Mouse (Mus musculus) heart, embryonic 11.5 days (tissue): Measurements from ENCODE around the gene Thsd4. TPM values are rescaled to one million over a fixed set of nuclear protein-coding genes. Genes with fewer than 3 reads are reported as not detected.

Source experiments
- ATAC-seq: fragments of 200-750 bp; cut with Nextera tagmentation; replicated peaks from 2 replicates; pipeline ENCODE4 v1.8.0; 2017; ENCODE audit warnings: moderate library complexity; ENCODE audit not compliant: insufficient number of reproducible peaks, low FRiP score, low TSS enrichment
- H3K27ac ChIP-seq: fragments of 300-500 bp; sonication (generic); 2 replicates; pipeline ENCODE4 v1.5.1; 2014; ENCODE audit warnings: mild to moderate bottlenecking, low read depth, low read length
- H3K27me3 ChIP-seq: fragments of 300-500 bp; sonication (generic); 2 replicates; pipeline ENCODE4 v1.6.1; 2014; ENCODE audit warnings: mild to moderate bottlenecking, low read length, mixed read lengths; ENCODE audit not compliant: control insufficient read depth, insufficient read depth
- H3K36me3 ChIP-seq: fragments of 300-500 bp; sonication (generic); 2 replicates; pipeline ENCODE4 v1.6.1; 2014; ENCODE audit warnings: mild to moderate bottlenecking, low read length, moderate library complexity, mixed read lengths; ENCODE audit not compliant: control insufficient read depth, insufficient read depth
- H3K4me1 ChIP-seq: fragments of 300-500 bp; sonication (generic); 2 replicates; pipeline ENCODE4 v1.6.1; 2014; ENCODE audit warnings: low read length; ENCODE audit not compliant: control insufficient read depth, insufficient read depth
- H3K4me2 ChIP-seq: fragments of 300-500 bp; sonication (generic); 2 replicates; pipeline ENCODE4 v1.6.1; 2014; ENCODE audit warnings: mild to moderate bottlenecking, moderate library complexity
- H3K4me3 ChIP-seq: fragments of 300-500 bp; sonication (generic); 2 replicates; pipeline ENCODE4 v1.5.1; 2014; ENCODE audit warnings: low read depth, low read length
- H3K9ac ChIP-seq: fragments of 300-500 bp; sonication (generic); 2 replicates; pipeline ENCODE4 v1.6.1; 2014; ENCODE audit warnings: mild to moderate bottlenecking, low read depth, low read length, moderate library complexity
- H3K9me3 ChIP-seq: fragments of 300-500 bp; sonication (generic); replicated peaks from 2 replicates; pipeline ENCODE4 v1.6.1; 2016; ENCODE audit warnings: low read length; ENCODE audit not compliant: control insufficient read depth
- WGBS: fragments of 180-500 bp; shearing (Covaris S2); extraction: QIAGEN DNeasy Blood & Tissue Kit; methylation state at CpG from one replicate; pipeline ENCODE4 v1.1.7; 2014; ENCODE audit not compliant: insufficient replicate concordance; 5-methylcytosine and 5-hydroxymethylcytosine counted together
- polyA plus RNA-seq: library from polyadenylated mRNA; unstranded; fragments of >200 nt; fragmentation: Nextera tagmentation; extraction: Ambion mirVana; gene quantifications from 2 replicates; pipeline ENCODE4 v1.2.1, GENCODE M21; 2014

The Thsd4 gene
- polyA plus RNA-seq, 1 experiment from 2014 or later = 14.6 TPM

DNA sequence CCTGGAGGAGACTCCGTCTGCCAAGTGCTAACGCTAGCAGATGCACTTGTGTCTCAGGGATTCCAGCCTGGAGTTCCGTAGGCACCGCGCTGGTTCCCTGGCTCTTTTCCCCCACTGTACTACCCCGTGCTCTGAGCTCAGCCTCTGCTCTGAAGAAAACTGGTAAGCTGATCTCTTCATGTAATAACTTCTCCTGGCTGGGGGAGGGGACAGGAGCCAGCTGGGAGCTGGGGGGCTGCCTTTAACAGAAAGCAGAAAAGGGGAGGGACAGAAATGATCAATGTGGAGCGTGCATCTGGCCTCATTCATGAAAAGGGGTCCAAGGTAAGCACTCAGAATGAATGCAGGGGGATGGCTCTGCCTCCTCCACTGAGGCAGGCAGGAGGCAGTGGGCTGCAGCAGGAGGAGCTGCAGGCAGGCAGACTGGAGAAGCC lies 380.7 kb downstream of the Thsd4 start:
- H3K4me1 ChIP-seq = 0 out of 2 replicates have a peak, but pooled peaks cover 7% of the 10 kb centered on the region
- no peak for ATAC-seq
- no peaks in the 10 kb centered on the region for H3K27me3 ChIP-seq
- H3K36me3 ChIP-seq = no peaks in the 10 kb centered on the region
- H3K4me3 ChIP-seq = no peak overlapping the region
- H3K9ac ChIP-seq = no peak overlapping the region
- no peak overlapping the region for H3K27ac ChIP-seq
- no peaks in the 10 kb centered on the region for H3K9me3 ChIP-seq
- H3K4me2 ChIP-seq = no peak overlapping the region
- WGBS = 56% methylated on average over 7 of the region's 7 CpGs

DNA sequence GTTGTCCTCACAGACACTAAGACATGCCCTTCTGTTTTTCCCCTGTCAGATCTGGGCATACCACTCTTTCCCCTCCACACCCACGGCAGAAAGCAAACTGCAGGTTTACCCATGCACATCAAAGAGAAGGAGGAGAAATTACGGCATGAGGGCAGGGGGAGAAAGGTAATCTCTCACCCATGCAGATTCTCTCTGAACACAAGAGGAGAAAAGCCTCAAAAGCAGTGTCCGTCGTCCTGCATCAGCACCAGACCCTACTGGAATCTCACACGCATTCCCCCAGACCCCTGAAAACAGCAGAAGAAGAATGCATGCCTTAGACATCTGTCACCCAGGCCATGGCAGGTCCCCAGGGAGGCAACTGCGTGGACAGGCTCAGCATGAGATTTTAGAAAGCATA lies 381.4 kb downstream of the Thsd4 start:
- H3K9me3 ChIP-seq = no peaks in the 10 kb centered on the region
- H3K4me3 ChIP-seq = no peak overlapping the region
- ATAC-seq = no peak
- 52% methylated on average over 6 of the region's 6 CpGs for WGBS
- no peak overlapping the region for H3K4me2 ChIP-seq
- no peaks in the 10 kb centered on the region for H3K27me3 ChIP-seq
- H3K9ac ChIP-seq = no peak overlapping the region
- no peak overlapping the region for H3K27ac ChIP-seq
- H3K4me1 ChIP-seq = 0 out of 2 replicates have a peak, but pooled peaks cover 7% of the 10 kb centered on the region
- no peaks in the 10 kb centered on the region for H3K36me3 ChIP-seq

DNA sequence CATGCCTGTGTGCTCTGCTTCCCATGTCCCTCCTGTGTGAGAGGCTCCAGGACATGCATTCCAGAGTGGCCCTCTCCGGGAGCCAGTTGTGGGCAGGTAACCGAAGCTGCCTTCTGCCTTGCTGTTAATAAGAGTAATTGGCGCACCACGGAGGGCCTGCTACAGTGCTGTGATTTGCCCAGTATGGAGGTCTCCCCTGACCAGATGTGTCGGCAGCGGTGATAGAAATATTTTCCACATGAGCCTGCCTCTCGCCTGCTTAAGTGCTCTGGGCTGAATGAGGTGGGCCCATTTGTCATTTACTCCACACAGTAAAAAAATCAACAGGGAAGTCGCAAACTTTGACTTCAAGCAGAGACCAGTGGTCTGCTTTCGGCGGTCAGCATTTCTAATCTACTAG lies 382.4 kb downstream of the Thsd4 start:
- 0 out of 2 replicates have a peak, but pooled peaks cover 7% of the 10 kb centered on the region for H3K4me1 ChIP-seq
- H3K27ac ChIP-seq = no peak overlapping the region
- H3K9ac ChIP-seq = no peak overlapping the region
- no peak overlapping the region for H3K4me3 ChIP-seq
- H3K4me2 ChIP-seq = no peak overlapping the region
- no peak for ATAC-seq
- no peaks in the 10 kb centered on the region for H3K27me3 ChIP-seq
- no peaks in the 10 kb centered on the region for H3K36me3 ChIP-seq
- 61% methylated on average over 10 of the region's 10 CpGs for WGBS
- no peaks in the 10 kb centered on the region for H3K9me3 ChIP-seq

DNA sequence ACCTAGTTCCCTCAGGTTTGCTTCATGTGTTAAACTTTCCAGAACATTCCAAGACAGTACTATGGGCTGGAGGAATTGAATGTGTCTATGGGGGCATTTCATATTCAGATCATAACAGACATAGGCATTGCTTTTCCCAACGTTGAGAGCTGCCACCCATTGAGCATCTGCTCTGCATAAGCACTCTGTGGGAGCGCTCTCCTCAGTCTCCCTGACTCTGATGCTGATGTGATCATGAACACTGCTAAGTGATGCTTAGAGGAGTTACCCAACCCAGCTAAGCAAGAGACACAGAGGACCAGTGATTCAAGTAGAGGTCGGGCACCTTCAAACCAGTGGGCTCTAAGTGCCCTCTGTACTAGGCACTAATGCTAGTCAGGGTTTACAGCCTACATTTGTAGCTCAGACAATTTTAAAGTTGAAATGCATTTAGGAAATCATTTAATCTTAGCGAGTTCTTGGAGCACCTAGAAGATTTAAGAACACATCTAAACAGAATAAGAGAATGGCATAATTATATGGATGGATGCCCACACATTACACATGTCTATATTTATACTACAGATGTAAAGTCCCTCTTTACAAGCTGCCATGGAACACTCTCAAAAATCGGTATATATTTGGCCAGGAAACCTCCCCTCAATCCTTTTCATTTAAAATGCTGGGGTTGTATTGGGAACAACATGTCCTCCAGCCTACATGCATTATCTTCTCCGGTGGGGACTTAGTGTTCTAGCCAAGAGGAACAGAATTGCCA lies 392.4 kb downstream of the Thsd4 start:
- Histone ChIP-seq H3K4me2 (no peak overlapping the region), H3K36me3 (no peaks in the 10 kb centered on the region), H3K4me3 (no peak overlapping the region), H3K9me3 (no peaks in the 10 kb centered on the region), H3K27me3 (no peaks in the 10 kb centered on the region), H3K27ac (no peak overlapping the region), H3K9ac (no peak overlapping the region), H3K4me1 (no peaks in the 10 kb centered on the region)
- ATAC-seq = no peak
- WGBS = 72% methylated on average over 6 of the region's 6 CpGs

DNA sequence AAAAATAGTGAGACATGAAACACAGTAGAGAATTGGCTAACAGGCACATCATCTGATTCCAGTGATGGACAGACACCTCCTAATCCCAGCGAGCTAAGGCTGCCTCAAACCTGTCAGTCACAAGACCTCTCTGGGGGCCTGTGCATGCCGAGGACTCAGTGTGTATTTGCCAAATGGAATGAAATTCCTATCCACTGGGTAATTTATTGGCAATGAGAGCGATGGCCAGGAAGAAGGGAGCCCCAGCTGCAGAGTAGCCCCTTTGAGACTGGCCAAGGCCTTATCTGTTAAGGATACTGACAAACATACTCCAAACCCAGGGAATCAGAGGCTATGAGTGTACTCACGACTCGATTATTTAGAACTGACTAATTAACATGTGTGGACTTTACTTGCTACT lies 394.9 kb downstream of the Thsd4 start:
- Histone ChIP-seq H3K4me1 (no peaks in the 10 kb centered on the region), H3K27me3 (no peaks in the 10 kb centered on the region), H3K4me3 (no peak overlapping the region), H3K4me2 (no peak overlapping the region), H3K9ac (no peak overlapping the region), H3K9me3 (no peaks in the 10 kb centered on the region), H3K36me3 (no peaks in the 10 kb centered on the region), H3K27ac (no peak overlapping the region)
- ATAC-seq = no peak
- 67% methylated on average over 5 of the region's 5 CpGs for WGBS

DNA sequence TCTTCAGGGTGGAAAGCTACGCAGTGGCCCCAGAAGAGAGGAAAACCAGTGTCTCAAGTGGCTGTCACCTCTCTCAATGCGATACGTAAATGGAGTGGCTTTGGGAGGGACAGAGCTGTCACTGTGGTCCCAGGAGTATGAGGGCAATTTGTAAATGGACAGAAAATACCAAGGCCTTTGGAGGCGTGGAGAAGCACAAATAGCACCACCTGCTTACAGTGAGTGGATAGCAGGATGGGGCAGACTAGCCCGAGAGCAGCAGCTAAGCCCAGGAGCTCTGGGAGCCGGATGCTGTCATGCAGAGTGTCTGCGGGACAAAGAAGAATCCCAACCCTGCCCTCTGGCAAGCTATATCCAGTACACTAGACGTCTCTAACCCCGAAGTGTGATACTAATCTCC lies 397.7 kb downstream of the Thsd4 start:
- no peaks in the 10 kb centered on the region for H3K9me3 ChIP-seq
- H3K27me3 ChIP-seq = no peaks in the 10 kb centered on the region
- WGBS = 53% methylated on average over 9 of the region's 9 CpGs
- no peaks in the 10 kb centered on the region for H3K36me3 ChIP-seq
- no peak overlapping the region for H3K4me3 ChIP-seq
- ATAC-seq = no peak
- no peak overlapping the region for H3K27ac ChIP-seq
- H3K4me2 ChIP-seq = no peak overlapping the region
- no peak overlapping the region for H3K9ac ChIP-seq
- H3K4me1 ChIP-seq = 0 out of 2 replicates have a peak, but pooled peaks cover 5% of the 10 kb centered on the region

DNA sequence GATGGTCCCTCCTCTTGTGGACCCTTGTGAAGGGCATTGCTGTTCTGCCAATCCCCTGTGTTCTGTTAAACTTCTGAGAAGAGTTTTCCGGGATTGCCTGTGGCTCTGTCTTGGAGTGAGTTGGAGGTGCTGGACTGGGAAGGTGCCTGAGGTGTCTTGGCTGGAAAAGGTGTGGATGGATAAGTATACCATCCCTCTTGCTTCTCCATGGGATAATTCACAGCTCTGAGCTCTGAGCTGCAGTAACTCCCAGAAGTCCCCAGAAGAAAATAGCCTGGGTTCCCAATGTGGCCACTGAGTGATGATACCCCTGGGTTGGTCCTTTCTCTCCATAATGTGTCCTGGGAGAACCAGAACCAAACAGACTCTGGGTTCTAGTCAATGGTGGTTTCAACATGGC lies 398.8 kb downstream of the Thsd4 start:
- H3K4me3 ChIP-seq = no peak overlapping the region
- H3K36me3 ChIP-seq = no peaks in the 10 kb centered on the region
- no peaks in the 10 kb centered on the region for H3K9me3 ChIP-seq
- no peak for ATAC-seq
- H3K4me2 ChIP-seq = no peak overlapping the region
- WGBS = 70% methylated on average over 1 of the region's 1 CpGs
- 0 out of 2 replicates have a peak, but pooled peaks cover 5% of the 10 kb centered on the region for H3K4me1 ChIP-seq
- H3K9ac ChIP-seq = no peak overlapping the region
- H3K27me3 ChIP-seq = no peaks in the 10 kb centered on the region
- no peak overlapping the region for H3K27ac ChIP-seq

DNA sequence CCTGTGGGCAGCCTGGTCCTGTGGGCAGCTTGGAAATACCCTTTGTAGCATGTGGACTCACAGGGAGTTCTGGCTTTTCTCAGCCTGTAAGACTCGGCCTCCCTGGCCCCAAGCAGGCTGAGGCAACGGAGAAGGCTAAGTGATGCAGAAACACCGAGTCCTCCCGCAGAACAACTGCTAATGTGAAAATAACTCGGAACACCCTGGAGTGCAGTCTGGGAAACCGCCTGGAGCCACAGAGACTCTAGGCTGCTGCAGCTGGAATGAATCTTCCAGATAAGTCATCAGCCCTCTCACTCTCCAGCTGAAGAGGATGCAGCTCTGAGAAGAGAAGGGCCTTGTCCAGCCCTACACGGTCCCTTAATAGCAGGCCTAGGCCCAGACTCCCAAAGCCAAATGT lies 402.0 kb downstream of the Thsd4 start:
- Histone ChIP-seq H3K4me3 (no peak overlapping the region), H3K4me2 (no peak overlapping the region), H3K27me3 (no peaks in the 10 kb centered on the region), H3K36me3 (no peaks in the 10 kb centered on the region), H3K27ac (no peak overlapping the region), H3K9ac (no peak overlapping the region), H3K4me1 (0 out of 2 replicates have a peak, but pooled peaks cover 5% of the 10 kb centered on the region), H3K9me3 (no peaks in the 10 kb centered on the region)
- no peak for ATAC-seq
- 44% methylated on average over 7 of the region's 7 CpGs for WGBS

DNA sequence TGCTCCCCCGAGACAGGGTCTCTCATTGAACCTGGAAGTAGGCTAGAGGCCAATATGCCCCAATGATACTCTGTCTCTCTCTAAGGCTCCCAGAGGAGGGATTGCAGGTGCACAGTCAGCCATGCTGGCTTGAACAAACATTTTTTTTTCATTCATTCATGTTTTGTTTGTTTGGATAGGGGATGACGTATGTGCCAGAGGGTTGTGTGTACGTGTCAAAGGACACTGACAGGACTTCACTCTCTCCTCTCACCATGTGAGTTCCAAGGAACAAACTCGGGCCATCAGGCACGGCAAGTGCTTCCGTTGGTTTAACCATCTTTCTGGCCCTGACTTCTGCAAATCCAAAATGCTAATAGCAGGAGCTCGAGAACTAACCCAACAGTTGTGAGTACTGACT lies 404.0 kb downstream of the Thsd4 start:
- no peak overlapping the region for H3K4me3 ChIP-seq
- WGBS = 72% methylated on average over 7 of the region's 7 CpGs
- no peaks in the 10 kb centered on the region for H3K36me3 ChIP-seq
- H3K9me3 ChIP-seq = no peaks in the 10 kb centered on the region
- ATAC-seq = no peak
- H3K9ac ChIP-seq = no peak overlapping the region
- no peak overlapping the region for H3K27ac ChIP-seq
- no peaks in the 10 kb centered on the region for H3K27me3 ChIP-seq
- no peak overlapping the region for H3K4me2 ChIP-seq
- H3K4me1 ChIP-seq = 0 out of 2 replicates have a peak, but pooled peaks cover 5% of the 10 kb centered on the region
